Mouse (Mus musculus): ENCODE results near the gene Batf2.
"Not testable (repeated sequence)": the region's sequence is repeated elsewhere in the genome, so short reads cannot be mapped to it uniquely, and the experiment has no call there.

Gene Batf2

DNA sequence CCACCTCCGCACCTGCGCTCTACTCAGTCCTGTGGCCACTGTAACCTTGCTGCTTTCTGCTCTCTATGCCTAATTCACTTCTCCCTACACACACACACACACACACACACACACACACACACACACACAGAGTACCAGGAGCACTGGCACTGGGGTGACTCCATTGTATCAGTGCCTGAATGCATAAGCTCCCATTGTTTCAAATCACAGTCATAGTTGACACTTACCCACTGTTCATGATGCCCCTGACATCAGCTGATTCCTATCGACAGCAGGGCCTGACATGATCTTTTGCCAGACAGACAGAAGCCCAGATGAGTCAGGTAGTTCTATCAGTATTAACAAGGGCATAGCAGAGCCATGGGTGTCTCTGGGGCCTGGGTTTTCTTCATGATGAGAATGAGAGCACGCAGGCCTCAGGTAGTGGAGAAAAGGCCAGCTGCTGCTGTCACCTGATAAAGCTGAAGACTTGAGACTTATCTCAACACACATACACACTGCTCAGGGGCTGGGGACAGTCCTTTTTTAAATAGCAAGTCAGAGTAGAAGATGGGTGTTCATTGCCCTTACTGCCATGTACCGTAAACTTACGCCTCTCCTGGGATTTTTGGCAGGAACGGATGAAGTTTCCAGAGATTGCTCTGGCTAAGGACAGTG lies 8.5 kb upstream of the Batf2 start:
- no peak for DNase-seq (ENCODE audit: low spot score in 2 of 2)

DNA sequence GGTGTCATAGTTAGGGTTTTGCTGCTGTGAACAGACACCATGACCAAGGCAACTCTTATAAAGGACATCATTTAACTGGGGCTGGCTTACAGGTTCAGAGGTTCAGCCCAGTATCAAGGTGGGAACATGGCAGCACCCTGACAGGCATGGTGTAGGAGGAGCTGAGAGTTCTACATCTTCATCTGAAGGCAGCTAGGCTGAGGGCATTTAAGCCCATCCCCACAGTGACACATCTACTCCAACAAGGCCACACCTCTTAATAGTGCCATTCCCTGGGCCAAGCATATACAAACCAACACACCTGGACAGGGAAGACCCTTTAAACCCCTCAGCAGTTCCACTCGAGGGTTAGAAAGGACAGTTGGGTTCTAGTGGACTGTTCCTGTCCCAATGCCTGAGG lies 7.6 kb upstream of the Batf2 start:
- DNase-seq (ENCODE audit: low spot score in 2 of 2) = not testable (repeated sequence)

DNA sequence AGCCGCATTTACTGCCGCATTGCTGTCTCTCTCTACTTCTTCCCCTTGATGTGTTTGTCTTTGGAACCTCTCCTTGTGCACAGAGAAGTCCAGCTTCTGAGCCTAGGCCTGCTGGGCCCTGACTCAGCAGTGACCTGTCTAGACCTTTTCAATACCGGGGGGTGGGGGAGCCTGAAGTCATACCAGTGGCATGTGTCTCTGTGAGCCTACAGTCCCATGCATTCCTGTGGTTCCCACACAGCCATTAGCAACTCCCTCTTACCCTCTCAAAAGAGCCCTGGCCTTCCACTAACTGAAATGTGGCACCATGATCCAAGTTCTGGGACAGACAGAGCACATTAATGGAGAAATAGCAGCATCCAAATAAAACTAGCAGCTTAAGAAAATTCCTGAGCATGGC lies 4.4 kb upstream of the Batf2 start:
- DNase-seq (ENCODE audit: low spot score in 2 of 2) = no peak

DNA sequence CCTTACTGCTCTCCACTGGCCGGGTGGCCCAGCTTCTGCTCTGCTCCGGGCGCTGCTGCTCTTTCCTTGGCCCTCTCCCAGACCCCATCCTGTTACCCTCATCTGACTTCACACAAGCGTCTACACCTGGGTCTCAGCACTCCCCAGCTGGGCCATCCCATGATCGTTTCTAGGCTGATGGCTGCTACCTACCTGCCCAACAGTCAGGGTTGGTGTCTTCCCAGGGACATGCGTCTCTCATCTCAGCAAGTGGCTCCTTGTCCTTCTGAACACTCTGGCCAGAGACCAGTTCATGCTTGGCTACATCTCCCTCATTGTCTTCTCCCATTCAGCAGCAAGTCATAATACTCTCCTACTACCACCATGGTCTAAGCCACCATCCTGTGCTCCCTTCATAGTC lies 1.1 kb upstream of the Batf2 start:
- DNase-seq (ENCODE audit: low spot score in 2 of 2) = no peak

DNA sequence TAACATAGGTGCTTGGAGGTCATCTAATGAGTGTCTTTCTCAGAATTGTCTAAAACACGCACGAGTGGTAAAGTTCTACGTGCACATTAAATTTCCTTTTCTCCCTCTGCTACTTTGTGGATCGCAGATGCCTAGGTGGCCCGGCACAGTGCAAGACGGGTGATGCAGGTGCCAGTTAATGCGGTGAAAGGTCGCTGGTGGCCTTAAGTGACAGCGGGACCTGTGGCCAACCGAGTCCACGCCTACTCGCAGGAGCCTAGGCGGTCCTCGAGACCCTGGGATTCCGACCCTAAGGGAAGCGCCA lies 457 bp upstream of the Batf2 start:
- no peak for DNase-seq (ENCODE audit: low spot score in 2 of 2)

DNA sequence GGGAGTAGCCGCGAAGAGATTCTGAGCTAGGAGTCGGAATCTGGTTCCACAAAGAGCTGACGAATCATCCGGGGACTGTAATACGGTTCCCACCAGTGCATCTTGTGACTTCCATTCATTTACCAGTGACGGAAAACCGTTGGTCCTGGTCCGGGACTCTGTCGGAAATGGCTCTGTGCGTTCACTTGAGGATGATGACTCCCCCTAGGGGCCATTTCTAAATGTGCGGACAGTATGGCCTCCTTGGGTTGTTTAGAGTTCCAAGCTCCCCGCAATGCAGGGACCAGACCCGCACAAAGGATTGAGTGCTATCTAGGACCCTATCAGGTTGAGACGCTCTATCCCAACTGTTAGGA lies 589 bp downstream of the Batf2 start, which contains the start of gene Arl2:
Arl2 (minus strand) TSS at position 155 of the 356 bp plus-strand sequence.
- peak; percentile 59 to 62 for DNase-seq (ENCODE audit: low spot score in 2 of 2)

DNA sequence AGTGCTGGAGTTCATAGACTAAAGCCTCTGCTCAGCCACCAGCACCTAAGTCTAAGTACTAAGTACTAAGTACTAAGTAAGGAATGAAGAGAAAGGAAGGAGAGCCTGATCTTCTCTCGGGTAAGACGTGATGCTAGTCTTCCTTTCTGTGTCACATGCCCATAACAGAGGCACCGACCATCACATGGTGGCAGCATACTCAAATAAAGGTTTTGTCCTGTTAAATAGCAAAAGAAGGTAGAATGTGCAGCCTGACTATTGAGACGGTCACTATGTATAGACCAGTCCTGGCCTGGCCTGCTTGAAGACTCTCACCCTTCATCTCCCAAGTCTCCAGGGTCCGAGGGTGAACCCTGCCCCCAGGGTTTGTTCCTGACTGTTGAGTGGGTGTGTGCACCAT lies 4.1 kb downstream of the Batf2 start:
- no peak for DNase-seq (ENCODE audit: low spot score in 2 of 2)

DNA sequence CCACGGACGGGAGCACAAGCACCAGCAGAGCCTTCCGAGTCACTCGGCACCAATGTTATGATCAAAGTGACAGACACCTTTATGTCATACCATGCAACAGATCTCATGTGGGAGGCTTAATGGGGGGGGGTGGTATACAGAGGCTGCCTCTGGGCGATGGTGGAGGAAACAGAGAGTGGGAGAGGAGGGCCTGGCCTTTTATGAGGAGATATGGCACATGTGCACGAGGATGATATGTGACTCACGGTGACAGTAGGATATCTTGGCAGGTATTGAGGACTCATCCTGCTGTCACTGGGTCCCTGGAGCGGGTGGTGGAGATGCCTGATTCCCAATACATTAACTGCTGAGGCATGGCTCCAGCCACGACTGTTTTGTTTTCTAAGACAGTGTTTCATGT lies 14.4 kb downstream of the Batf2 start:
- DNase-seq (ENCODE audit: low spot score in 2 of 2) = no peak

DNA sequence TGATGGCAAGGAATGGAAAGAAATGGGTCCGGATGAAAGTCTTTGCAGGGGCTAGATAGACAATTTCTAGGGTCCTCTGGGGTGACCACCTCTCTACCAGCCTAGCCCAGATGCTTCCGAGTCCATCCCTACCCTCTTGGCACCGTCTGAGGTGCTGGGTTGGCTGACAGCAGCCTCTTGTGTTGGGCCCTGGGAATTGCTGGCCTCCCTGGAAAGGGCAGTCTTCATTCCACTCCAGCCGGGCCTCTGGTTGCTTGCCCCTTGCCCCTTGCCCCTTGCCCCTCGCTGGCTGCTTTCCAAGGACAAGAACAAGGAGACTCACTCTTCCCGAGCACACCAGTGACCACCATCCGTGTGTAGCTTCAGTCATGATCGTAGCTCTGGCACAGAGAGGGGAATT lies 15.6 kb downstream of the Batf2 start:
- no peak for DNase-seq (ENCODE audit: low spot score in 2 of 2)

DNA sequence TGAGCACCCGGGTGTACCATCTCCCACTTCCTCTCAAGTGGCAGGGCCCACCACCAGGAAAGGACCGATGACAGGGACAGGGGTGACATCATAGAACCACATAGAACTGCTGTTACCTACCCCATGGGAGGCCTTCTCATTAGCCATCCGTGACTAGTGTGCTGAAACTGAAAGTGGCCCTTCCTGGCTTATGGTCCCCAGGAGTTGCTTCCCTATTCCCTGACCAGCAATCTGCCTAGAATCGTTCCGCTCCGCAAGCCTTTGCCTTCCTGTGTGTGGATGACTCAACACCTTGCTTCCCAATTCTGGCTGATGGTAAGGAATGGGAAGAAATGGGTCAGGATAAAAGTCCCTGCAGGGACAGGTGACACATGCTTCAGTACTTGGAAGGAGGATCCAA lies 16.4 kb downstream of the Batf2 start:
- no peak for DNase-seq (ENCODE audit: low spot score in 2 of 2)

DNA sequence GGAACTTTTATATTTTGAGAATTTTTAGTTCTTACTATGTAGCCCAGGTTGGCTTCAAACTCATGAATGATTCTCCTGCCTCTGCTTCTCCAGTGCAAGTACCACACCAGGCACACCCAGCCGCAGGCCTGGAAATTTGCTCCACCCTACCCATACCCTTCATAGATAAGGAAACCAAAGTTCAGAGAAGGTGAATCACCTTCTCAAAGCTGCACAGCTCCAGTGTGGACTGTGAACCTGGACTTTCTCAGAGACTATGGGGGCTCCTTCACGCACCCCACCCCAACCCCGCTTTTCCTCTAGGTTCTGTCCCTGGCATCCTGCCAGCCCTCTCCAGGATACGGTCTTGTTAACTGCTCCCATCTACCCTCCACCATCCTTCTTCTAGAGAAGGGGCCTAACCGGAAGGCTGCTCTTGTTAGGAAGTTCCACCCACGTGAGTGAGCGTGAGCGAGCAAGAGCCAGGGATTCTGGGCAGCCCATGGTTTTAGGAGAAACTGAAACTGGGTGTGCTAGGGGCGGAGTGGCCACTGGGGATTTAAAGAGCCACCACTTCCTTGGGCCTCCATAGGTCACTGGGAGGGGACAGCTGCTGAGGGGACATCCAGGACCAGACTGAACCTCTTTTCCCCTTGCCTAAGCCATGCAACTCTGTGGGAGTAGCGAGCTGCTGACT lies 23.2 kb downstream of the Batf2 start:
- DNase-seq (ENCODE audit: low spot score in 2 of 2) = no peak

DNA sequence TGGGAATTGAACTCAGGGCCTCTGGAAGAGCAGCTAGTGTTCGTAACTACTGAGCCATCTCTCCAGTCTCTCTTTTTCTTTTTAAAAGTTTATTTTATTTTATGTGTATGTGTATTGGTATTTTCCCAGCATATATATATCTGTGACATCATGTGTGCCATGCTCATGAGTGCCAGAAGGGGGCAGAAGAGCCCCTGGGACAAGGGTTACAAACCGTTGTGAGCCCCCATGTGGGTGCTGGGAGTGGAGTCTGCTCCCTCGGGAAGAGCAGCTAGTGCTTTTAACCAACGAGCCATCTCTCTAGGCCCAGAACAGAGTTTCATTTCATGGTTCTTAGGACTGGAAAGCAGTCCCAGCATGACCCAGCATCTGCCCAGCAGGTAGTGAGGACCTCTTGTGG lies 26.0 kb downstream of the Batf2 start:
- DNase-seq (ENCODE audit: low spot score in 2 of 2) = no peak

DNA sequence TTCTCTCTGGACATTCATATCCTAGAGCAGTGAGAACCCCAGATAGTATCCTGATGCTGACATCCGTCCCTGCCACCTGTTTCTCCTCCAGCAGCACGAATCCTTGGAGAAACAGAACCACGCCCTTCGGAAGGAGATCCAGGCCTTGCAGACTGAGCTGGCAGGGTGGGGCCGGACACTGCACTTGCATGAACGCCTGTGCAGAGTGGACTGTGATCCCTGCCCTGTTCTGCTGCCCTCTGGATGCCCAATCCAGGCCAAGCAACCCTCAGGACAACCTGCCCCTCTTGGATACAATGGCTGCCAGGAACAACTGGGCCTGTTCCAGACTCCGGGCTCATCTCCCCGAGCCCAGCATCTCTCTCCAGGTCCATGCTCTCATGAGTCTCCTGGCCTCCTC lies 30.4 kb downstream of the Batf2 start:
- DNase-seq (ENCODE audit: low spot score in 2 of 2) = no peak

DNA sequence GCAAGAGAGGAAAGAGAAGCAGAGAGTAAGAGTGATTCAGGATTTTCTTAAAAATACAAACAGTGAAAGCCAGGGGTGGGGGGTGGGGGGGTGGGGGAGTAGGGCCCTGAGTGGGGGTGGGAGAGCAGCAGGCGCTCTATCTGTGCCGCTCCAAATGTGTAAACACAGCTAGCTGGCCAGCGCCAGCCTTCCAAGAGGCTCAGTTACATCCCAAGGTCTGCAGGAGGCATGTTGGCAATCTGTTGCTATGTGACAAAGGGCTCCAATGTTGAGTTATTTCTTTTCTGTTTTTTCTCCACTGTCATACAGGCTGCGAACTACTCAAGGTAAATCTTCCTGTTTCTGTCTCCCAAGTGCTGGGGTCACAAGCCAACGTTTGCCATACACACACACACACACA lies 34.0 kb downstream of the Batf2 start:
- DNase-seq (ENCODE audit: low spot score in 2 of 2) = no peak

DNA sequence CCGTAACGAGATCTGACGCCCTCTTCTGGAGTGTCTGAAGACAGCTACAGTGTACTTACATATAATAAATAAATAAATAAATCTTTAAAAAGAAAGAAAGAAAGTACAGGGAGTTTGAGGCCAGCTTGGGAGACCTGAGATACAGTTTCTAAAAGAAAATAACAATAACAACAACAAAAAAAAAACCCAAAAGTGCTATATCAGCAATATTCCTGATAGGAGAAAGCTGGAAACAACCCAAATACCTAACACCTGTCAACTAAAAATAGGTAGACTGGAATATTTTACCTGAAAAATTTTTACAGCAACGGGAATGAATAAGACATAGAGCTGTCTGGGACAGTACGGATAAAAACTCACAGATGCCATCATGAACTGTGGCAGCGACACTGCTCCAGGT lies 38.0 kb downstream of the Batf2 start:
- DNase-seq (ENCODE audit: low spot score in 2 of 2) = no peak

DNA sequence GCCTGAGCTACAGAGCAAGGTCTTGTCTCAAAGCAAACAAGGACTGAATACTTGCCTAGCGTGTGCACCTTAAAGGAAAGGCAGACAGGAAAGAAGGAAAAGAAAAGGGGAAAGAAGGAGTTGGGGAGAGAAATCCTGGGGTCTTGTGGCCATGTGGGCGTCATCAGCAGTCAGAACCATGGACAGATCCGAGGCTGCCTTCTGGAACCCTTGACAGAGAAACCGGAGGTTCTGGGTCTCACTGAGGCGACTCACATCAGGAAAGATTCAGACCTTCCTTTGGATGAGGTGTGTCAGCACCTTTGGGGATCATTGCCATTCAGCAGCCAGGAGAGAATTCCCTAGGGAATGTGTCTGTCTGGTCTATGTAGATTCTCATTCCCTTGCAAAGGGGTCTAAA lies 40.8 kb downstream of the Batf2 start:
- no peak for DNase-seq (ENCODE audit: low spot score in 2 of 2)

DNA sequence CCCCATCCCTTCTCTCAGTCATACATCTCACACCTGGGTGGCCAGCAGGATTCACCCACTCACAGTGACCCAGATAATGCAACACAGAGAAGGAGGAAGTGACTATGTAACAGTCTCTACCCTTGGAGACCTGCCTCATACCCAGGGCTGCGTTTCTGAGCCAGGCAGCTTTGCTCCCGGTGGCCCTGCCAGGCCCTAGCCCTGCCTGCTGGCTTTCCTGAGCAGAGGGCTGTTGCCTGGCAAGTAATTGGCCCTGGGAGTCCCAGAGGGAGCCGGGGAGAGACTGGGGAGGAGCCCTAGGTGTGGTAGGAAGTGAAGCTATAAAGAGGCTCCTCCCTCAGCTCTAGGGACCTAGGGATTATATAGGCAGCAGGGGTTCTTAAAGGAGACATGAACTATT lies 41.8 kb downstream of the Batf2 start:
- DNase-seq (ENCODE audit: low spot score in 2 of 2) = no peak

DNA sequence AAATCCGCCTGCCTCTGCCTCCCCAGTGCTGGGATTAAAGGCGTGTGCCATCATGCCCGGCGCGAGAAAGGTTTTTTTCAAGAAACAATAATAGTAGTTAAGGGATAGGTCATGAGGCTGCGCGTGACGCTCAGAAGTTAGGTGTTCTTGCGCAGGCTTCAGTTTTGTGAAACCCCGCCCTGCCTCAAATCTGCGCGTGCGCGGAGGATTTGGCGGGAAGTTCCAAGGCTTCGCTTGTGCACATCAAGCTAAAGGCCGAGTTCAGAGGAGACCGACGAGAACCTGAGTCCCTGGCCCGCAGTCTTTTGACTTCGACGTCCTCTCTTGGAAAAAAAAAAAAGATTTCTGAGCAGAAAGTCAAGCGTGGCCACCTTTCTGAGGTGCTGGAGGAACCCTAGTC lies 43.3 kb downstream of the Batf2 start, which contains the start of gene Majin:
Majin (plus strand) TSS at position 258 of the 400 bp plus-strand sequence.
- no peak for DNase-seq (ENCODE audit: low spot score in 2 of 2)

DNA sequence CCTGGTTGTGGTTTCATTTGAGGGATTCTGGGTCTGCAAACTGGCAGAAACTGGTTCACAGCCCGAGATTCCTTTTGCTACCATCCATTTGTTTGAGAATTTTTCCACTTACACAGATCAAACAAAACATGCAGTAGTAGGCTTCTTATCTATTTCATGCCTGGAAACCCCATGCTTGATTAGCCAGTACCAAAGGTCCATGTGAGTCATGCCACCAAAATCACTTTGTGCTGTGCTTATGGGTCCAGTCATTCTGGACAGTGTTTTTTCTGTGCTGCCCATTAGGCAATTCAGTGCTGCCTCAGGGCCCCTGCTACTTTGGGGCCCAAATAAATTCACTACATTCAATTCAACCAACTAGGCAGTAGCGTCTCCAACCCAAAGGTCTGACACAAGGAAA lies 63.5 kb downstream of the Batf2 start:
- DNase-seq (ENCODE audit: low spot score in 2 of 2) = no peak

DNA sequence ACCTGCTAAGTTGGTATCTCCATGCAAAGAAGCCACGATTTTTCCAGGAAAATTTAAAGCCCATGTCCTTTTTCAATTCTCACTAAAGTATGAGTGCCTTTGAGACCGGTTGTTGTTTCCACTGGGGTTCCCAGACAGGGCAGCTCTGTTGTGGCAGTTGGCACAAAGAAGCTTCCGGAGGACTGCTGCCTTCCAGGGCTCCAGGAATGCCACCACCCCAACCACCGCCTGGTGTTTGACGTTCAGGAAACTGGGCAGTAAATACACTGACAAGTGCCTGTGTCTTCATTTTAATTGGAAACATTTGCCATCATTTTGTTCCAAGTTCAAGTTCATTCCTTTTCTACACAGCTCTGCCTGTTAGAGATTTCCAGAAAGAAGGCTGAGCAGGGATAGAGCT lies 65.9 kb downstream of the Batf2 start:
- DNase-seq (ENCODE audit: low spot score in 2 of 2) = no peak

DNA sequence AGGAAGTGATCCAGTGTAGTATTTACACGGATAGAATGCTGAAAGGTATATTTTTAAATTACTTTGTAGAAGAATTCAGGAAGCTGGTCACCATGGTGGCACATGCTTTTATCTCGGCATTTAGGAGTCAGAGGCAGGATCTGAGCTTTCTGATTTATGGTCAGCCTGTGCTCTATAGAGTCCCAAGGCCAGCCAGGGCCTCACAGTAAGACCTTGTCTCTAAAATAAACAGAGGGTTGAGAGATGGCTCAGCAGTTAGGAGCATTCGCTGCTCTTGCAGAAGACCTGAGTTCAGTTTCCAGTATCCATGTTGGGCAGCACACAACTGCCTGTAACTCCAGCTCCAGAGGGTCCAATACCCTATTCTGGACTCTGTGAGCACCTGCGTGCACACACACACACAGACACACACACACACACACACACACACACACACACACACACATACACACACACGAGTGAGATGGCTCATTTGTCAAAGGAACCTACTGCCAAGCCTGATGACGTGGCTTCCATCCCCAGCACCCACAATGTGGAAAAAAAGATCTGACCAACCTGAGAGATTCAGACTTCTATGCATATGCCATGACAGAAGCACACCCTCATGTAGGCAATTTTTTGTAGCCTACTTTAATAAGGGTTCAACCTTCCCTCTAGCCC lies 75.4 kb downstream of the Batf2 start:
- DNase-seq (ENCODE audit: low spot score in 2 of 2) = no peak

DNA sequence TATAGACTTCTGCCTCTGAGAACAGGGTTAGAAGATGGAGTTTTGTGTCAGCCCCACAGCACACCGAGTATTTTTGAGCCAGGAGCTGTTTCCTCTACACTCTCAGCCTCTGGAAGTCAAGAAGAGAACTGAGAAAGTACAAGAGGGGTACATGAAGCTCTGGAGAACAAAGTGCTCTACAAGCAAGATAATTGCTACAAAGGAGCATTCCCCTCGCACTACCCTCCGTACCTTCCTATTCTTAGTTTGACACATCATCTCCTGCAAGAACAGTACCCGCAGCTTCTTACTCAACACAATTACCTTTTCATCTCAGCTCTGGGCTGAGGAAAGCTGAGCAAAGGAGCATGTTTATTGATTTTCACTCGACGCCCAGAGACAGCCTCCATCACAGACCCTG lies 77.8 kb downstream of the Batf2 start:
- no peak for DNase-seq (ENCODE audit: low spot score in 2 of 2)

All from frontal cortex, postnatal 25 days (tissue).